Mouse (Mus musculus) heart, postnatal 10 days (tissue): ENCODE measurements around the gene Pbx1. TPM values are rescaled to one million over a fixed set of nuclear protein-coding genes. Genes with fewer than 3 reads are reported as not detected.

Experiments
- DNase-seq, 2 experiments: peaks; one replicate each; pipeline ENCODE4 v3.0.0; 2021
- intact Hi-C: fragments of 180-260 bp; cut with DNase I; formaldehyde crosslinking; loops from one replicate; pipeline ENCODE4 v1.15.1; 2025
- total RNA-seq, 2 experiments: library from RNA; stranded (reverse); gene quantifications; 2 replicates each; pipeline ENCODE4 v1.2.3; 2021

Gene Pbx1
- total RNA-seq, 2 experiments from 2014 or later, result 67.4 to 78.3 TPM

GRCm38 (mm10) chr1:168135545-168135944 lies 296.5 kb downstream of the Pbx1 start:
- DNase-seq, result no peak
- intact Hi-C loops, result no loop called here

DNA sequence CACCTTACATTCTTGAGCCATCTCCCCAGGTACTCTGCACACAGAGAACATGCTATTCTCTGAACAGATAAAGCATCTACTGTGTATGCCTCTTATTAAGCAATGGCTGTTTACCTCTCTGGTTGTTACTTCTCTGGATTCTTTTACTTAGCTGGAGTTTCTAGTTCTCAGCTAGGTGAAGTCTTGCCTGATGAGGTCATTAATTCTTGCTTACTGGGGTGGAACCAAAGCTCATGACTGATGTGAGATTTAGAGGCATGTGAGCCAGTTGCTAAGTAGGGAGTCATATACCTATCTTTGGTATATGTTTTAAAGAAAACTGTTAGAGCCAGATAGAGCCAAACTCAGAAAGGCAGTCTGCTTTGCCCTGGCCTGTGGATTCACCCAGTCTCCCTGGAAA lies 298.4 kb downstream of the Pbx1 start:
- peak; percentile 12 to 25 for DNase-seq
- intact Hi-C loops, result no loop called here

DNA sequence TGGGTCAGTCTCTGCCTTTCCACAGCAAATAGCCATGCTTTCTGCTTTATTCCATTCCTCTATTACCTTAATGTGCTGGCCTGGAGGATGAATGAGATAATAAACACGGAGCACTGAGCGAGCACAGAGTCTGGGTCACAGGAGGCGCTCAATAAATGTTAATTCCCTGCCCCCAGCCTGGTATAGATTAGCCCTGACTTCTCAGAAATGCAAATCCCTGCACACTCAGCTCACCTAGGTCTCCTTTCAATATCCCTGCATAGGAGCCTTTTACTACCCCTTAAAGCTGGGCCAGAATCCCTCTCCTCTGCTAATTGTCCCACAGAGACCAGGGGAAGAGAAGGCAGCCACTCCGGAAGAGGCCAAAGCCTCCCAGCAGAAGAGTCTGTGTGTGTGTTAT lies 304.1 kb downstream of the Pbx1 start:
- DNase-seq, result no peak
- intact Hi-C loops, result no loop called here

- intact Hi-C loops, result no loop called here
These were observed 307.2 kb downstream of the Pbx1 start for GRCm38 (mm10) chr1:168124643-168125490.

DNA sequence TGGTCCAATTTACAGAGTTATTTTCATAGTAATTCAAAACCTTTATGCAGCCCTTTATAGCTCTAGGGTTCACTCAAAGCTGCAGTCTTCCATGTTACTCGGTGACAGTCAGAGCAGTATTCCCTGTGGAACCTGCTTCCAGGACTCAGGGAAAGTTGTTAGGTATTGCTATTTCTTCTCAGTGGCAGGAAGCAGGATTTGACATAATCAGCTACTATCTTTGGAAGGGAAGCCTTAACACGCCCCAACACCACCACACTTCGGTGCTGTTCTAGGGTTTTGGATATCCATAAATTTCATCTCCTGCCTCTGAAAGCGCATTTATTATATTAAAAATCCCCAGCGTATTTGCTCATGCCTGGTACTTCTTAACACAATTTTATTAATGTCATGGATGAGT lies 314.0 kb downstream of the Pbx1 start:
- intact Hi-C loops, result no loop called here
- DNase-seq, result no peak

More at GRCm38 (mm10) chr1:168124643-168125490, 307.2 kb downstream of the Pbx1 start:
- DNase-seq, result no peak

DNA sequence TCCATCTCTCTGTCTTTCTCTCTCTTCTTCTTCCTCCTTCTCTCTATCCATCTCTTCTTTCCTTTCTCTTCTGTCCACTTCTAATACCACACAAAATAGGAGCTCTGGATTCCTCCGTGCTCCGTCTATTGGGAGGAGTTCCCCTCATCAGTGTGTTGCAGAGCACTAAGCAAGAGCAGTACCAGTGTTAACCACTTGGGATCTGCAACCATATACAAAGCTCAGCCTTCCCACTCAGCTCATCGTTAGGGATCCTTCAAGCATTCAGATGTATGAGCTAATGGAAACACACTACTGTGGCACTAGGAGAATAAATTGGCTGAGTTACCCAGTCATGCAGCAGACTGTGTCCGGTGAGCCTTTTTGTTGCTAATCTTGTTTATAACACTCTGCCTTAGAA lies 314.7 kb downstream of the Pbx1 start:
- intact Hi-C loops, result no loop called here
- no peak for DNase-seq

DNA sequence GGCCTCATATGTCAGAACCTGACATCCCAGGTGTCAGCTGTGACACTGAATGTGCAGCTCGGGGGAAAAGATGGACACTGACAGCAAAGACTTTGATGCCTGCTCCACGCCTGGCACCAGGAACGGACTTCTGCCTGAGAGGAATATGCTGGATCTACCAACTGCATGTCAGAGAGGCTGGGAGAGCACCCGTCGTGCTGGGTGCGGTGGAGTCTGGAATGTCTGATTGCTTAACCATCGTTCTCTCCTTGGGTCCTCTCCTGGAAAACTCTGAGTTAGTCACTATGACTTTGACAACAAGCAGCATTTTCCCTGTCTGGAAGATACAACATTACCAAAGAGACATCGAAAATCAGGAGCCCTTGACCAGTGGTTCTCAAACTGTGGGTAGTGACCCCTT lies 322.3 kb downstream of the Pbx1 start:
- intact Hi-C loops, result no loop called here
- DNase-seq, result no peak

GRCm38 (mm10) chr1:168103821-168104220 lies 328.2 kb downstream of the Pbx1 start:
- DNase-seq, result no peak
- intact Hi-C loops, result no loop called here

DNA sequence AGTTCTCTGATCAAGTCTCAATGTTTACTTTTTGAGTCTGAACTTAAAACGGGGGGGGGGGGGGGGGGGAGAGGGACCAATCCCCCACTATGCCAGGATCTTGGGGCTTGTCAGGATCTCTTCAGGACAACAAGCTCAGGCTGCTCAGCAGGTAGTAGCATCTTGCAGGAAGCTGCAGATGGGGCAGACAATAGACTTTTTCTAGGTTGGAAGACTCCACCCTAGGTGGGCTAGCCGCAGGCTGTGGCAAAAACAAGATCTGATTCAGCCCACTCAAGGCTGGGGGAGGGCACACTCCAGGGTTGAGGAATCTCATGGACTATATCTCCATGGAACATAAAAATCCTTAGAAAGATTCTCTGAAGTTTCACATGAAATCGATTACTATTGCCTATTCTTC lies 330.6 kb downstream of the Pbx1 start:
- DNase-seq, result no peak
- intact Hi-C loops, result no loop called here

- intact Hi-C loops, result no loop called here
- no peak for DNase-seq
These were observed 333.3 kb downstream of the Pbx1 start for GRCm38 (mm10) chr1:168098806-168099205.

DNA sequence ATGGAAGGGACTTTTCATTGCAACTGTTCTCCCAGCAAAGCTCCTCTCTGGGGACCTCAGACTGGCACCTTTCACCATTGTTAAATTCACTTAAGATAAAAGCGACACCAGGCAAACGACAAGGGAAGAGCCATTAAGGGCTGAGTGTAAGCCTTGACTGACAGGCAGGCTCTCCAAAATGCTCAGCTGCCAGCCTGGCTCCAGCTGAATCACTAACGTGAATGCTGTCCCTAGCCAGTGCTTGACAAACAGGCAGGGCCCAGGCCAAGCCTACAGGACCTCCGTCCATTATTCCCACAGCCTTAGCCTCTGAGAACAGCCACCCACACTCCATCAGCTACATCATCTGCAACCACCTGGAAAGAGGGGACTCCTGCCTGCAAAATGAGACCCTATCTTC lies 337.4 kb downstream of the Pbx1 start:
- no peak for DNase-seq
- intact Hi-C loops, result loop anchor here (5.0 kb wide), 2 partner anchors 118 to 1253 kb away; no protein-coding TSS in a partner anchor

DNA sequence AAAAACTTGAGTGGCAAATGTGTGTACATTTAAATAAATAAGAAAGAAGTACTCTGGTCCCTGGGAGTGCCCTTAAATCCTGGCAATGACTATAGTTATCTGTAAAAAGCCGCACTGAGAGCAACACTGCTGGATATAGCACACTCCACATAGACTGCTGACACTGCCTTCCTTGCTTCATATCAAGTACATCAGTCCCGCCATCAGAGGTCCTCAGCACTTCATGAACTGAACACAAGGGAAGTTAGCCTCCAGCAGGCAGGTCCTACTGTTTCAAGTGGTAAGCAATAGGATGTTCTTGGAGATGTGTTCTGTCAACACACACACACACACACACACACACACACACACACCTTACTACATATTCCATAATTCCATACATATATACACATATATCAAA lies 339.0 kb downstream of the Pbx1 start:
- DNase-seq, result peak; percentile 57 to 61
- intact Hi-C loops, result loop anchor here (5.0 kb wide), 2 partner anchors 119 to 1254 kb away; no protein-coding TSS in a partner anchor

DNA sequence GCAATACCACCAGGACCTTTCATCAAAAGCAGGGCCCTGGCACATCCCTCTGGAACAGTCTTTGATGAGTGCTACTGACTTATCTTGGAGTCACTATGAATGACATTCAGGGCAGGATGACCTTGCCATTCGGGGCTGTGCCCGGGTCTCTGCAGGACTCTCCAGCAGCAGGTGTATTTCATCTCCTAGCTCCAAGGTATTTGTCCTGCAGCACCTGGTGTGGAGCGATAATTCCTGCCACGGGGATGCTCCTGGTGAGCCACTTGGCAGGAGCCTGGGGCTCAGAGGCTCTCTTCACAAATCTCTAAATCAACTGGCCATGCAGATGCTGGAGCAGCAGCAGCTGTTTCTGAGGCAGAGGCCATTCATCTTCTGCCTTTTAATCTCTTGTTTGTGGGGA lies 340.4 kb downstream of the Pbx1 start:
- intact Hi-C loops, result loop anchor here (5.0 kb wide), 2 partner anchors 121 to 1256 kb away; no protein-coding TSS in a partner anchor
- no peak for DNase-seq

- intact Hi-C loops, result no loop called here
- no peak for DNase-seq
These were observed 343.4 kb downstream of the Pbx1 start for GRCm38 (mm10) chr1:168088680-168089079.

DNA sequence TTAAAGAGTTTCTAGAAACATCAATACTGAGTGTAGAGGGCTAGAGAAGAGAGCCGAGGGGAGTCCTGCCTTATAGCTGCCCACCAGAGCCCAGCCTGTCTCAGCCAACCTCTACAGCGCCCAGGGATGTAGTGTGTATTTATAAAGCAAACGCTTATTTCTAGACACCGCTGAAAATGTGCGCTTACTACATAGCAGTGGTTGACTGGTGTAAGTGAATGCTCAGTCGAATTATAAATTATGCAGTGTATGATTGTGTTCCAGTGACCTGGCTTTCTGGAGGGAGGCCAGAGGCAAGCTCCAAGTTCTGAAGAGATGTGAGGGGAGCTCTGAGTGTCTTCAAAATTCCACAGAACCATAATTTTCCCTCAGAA lies 352.7 kb downstream of the Pbx1 start:
- intact Hi-C loops, result no loop called here
- DNase-seq, result no peak

GRCm38 (mm10) chr1:168078746-168079393 lies 353.2 kb downstream of the Pbx1 start:
- no peak for DNase-seq

DNA sequence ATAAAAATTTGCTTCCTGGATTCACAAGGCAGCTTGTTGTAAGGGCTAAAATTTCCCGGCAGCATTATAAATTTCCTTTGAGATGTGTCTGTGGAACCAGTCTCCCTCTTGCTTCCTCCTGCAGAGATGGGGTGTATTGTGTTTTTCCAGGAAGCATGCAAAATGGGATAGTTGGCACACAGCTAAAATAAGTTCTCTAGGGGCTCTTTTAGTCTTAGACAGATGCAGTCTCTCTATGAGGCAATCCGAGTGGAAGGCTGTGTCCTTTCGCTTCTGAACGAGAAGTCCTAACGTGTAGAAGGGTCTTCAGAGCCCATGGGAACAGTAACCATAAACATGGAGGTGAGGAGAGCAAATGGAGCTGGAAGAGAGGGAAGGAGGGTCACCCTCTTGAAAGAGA lies 360.1 kb downstream of the Pbx1 start:
- intact Hi-C loops, result no loop called here
- peak in 1 of 2 experiments; percentile 24 for DNase-seq

More at GRCm38 (mm10) chr1:168078746-168079393, 353.2 kb downstream of the Pbx1 start:
- intact Hi-C loops, result no loop called here

- no peak for DNase-seq
- intact Hi-C loops, result no loop called here
These were observed 361.7 kb downstream of the Pbx1 start for GRCm38 (mm10) chr1:168070273-168070910.

DNA sequence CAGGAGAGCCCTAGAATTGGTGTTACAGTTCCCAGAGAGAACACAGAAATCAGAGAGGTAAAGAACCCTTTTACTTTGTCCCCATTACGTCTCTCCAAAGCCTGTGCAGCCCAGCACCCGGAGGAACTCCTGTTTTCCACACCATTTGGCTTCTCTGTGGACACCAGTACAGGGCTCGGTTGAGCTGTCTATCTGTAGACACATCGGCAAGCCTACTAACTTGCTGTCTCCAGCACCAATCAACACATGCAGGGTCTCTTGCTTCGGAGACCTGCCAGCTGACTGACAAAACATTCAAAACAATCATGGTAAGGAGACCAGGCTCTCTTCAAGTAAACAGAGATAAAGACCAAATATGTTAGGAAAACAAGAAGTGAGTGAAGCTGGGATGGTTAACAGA lies 362.3 kb downstream of the Pbx1 start:
- no peak for DNase-seq
- intact Hi-C loops, result no loop called here
